Mouse (Mus musculus): ENCODE data around the gene Insyn1. TPM values are rescaled to one million over a fixed set of nuclear protein-coding genes. Genes with fewer than 3 reads are reported as not detected.

Insyn1 gene
- total RNA-seq, 2 experiments from 2014 or later: 187 to 197 TPM

DNA sequence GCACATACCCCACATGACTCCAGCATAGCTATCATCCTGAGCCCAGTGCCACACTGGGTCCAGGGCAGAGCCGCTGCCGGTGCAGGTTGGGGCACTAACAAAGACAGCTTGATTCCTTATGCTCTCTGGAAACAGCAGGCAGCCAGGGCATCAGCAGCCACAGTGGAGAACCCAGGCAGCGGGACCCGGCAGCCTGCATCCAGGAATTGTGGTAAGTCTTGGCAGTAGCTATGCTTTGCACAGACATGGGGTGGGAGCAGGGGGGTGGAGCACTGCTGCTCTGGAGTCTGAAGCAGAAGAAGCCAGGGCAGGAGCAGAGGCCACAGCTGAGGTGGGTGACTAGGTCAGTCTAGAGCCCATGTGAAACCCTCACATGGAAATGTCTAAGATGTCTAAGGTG, 43.8 kb downstream of the Insyn1 start:
- no peak for DNase-seq (ENCODE audit: low spot score in 2 of 2)

DNA sequence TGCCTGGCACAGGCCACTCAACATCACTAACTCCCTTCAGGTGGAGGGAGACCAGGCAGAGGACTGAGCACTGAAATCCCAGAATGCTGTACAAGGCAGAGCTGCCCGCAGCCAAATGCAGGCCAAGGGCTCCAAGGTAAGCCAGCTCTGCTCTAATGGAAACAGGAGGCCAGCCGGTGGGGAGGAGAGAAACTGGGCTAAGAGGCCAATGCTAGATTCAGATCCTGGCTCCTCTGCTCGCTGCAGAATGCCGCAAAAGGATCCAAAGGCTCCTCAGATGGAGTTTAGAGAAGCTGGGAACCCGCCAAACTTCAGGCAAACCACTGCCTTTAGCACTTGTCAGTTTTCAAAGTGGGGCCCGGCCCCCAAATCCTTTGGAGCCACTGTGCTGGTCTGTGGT, 44.9 kb downstream of the Insyn1 start:
- no peak for DNase-seq (ENCODE audit: low spot score in 2 of 2)

DNA sequence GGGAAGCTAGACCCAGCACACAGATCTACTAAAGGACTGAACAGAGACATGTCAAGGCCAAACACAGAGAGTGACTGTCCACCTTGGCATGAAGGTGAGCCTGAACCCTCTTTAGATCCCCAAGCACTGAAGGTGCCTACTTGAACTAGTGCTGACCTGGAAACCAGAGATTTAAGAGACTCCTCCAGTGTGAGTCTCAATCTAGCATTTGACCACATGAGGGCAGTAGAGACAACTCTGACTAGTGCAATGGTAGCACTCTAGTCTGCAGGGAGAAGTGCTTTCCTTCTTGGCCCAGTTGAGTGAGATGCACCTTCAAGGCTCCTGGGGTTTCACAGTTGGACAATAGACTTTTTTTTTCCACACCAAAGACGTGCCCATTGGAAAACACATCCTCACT, 46.4 kb downstream of the Insyn1 start:
- peak; percentile 47 to 79 for DNase-seq (ENCODE audit: low spot score in 2 of 2)

DNA sequence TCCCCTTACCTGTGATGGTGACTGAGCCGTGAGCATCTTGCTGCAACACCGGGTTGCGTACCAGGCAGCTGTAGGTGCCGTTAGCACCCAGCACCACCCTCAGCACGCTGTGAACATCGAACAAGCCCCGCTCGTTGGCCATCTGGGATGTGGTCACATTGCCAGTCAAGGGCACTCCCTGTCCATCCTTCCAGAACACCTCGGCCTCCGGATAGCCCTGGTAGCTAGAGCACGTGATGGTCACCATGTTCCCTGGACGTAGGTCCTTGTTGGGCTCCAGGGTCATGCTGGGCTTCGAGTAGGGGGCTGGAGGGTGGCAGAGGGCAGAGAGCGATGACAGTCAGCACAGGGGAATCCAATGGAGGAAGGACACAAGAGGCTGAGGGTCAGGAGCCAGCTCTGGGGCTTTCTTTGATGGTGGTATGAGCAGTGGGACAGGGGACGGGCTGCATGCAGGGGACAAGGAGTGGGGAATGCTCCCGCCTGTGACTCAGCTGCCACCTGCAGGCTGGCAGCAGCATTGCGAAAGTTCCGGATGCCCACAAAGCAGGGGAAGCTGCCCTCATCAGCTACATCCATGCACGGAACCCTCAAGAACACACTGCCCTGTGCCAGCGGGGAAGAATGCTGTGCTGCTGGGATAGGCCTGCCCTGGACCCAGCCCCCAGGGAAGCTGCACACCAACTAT, 47.2 kb downstream of the Insyn1 start:
- peak; percentile 41 to 45 for DNase-seq (ENCODE audit: low spot score in 2 of 2)

DNA sequence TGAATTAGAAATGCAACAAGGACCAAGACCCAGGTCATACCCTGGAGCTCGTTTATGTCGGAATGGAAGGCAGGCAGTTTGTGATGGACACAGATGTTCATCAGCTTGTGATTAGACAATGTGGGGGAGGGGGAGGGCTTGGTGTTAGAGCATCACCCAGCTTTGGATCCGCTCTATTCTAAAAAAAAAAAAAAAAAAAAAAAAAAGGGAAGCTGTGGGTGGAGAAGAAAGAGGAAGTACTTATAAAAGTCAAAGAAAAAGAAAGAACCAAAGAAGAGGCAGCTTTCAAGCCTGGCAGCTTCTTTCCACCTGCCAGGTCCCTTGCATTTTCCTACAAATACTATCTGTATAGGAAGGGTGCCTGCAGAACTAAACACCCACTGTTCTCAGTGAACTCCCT, 49.4 kb downstream of the Insyn1 start:
- no peak for DNase-seq (ENCODE audit: low spot score in 2 of 2)

DNA sequence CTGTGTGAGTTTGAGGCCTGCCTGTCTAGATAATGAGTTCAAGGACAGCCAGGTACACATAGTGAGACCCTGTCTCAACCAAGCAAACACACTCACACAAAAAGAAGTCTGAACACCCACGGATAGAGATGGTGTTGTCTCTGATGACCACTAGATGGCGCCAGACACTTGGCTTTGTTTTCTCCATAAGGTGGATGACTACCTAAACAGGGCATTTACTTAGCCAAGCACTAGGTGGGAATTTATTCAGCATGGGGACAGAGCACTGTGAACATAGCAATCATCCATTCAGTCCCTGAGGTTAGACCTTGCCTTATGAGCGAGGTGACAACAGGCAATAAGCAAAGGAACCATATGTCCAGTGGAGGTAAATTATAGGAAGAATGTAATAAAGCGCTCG, 51.5 kb downstream of the Insyn1 start:
- DNase-seq (ENCODE audit: low spot score in 2 of 2): peak; percentile 47 to 63

DNA sequence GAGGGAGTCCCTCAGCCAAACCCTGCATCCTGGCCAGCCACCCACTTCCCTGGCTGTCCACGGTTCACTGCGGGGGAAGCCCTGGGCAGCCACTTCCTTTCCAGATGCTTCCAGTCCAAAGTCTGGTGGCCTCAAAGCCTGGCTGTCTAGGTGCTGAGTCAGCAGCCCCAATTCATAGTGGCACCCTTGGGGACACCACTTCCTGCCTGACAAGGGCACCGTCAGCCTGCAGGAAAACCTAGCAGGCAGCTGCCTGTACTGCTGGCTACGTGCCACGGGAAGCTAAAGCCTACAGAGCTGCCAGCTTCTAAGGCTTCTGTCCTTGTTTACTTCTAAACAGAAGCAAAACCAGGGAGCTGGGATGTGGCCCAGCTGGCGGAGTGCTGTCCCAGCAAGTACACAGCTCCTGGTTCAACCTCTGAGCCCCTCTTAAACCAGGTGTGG, 53.5 kb downstream of the Insyn1 start:
- peak; percentile 69 to 72 for DNase-seq (ENCODE audit: low spot score in 2 of 2)

DNA sequence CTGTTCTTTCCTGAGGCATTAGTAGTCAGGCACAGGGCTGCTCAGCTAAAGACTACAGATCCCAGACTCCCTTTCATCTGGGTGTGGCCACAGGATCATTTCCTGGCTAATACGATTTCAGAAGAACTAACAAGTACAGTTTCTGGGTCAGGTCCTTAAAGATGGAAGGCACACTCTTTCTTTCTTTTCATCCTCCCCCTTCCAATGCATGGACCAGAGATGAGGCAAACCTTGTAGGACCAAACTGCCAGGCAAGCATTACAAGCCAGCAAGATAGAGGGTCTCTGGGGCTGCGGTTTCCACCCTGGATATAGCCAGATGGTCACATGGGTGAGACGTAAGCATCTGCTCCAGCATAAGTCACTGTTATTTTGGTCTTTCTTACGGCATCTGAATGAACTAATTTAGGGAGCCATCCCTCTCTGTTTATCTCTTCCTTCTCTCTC, 56.5 kb downstream of the Insyn1 start:
- DNase-seq (ENCODE audit: low spot score in 2 of 2): peak in 1 of 2 experiments; percentile 55

DNA sequence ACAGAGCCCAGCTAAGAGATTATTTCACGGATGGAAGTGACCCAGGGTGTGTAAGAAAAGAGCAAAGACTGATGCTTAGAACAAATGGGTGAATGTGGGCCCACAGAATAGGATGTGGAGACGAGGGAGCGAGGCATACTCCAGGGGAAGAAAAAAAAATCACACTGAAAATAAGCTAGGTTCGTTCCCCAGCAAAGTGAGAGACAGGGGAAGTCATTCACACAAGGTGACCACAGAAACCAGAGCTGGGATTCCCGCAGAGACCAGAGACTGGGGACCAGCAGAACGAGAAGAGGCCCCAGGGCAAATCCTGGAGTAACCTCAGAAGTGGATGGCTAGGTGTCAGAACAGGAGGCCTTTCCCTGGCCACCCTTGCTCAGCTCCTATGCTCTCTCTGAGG, 57.0 kb downstream of the Insyn1 start:
- DNase-seq (ENCODE audit: low spot score in 2 of 2): no peak

DNA sequence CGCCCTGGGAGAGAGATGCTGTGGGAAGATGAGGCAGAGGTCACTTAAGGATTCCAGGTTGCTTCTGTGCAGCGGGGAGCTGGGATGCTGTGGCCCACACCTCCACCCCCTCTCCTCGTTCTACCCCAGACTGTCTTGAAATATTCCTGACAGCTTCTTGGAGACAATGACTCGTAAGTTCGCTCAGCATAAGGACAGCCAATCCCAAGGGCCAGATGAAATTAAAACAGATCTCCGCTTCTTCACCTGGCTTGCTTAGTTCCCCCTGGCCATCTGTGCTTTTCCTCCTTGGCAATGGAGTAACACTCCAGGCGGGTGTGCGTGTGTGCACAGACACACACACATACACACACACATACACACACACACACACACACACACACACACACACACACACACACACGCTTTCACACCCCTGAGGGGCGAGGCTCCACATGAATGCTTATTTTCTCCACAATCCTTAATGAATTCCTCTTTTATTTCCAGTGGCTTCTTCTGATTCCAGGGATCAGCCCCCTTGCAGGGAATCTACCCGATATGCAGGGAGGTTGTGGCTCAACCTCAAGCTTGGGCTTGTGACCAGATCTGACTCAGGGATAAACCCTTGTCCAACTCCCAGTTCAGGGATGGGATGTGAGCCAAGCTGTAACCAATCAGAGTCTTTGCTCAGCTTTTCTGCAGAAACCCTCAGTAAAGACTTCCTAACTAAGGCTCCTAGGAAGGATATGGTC, 58.4 kb downstream of the Insyn1 start:
- DNase-seq (ENCODE audit: low spot score in 2 of 2): no peak

DNA sequence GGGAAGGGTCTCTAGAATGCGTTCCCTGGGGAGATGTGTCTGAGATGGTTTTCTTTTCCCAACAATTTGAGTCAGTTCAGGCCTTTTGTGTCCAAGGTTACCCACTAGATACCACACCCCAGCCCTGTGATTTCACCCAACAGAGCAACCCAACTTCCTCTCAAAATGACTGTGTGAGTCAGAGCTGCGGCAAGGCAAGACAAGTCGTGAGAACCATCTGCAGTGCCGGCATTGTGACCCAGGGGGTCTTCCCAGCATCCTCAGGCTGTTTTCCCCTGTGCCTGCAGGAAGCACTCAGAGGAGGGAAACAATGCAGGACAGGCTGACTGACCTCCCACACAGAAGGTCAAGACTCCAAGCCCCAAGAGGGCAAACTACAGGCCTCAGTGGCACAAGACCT, 60.5 kb downstream of the Insyn1 start:
- DNase-seq (ENCODE audit: low spot score in 2 of 2): no peak

Other genes starting within 250 kb of the Insyn1 start
- gene Pml, start 238.8 kb upstream of the Insyn1 start, total RNA-seq (2021): 1 to 10 TPM; 8.5 to 9.8 TPM
- 10 to 100 TPM; 78.5 to 79.8 TPM for gene Stoml1, start 235.4 kb upstream of the Insyn1 start, total RNA-seq (2021)
- gene Loxl1, start 175.4 kb upstream of the Insyn1 start, total RNA-seq (2021): 1 to 10 TPM; 3.6 to 6.2 TPM
- not detected for gene Tbc1d21, start 118.1 kb upstream of the Insyn1 start, total RNA-seq (2021)
- 10 to 100 TPM in 1 of 2 experiments, 1 to 10 TPM in 1; 8.9 to 10.8 TPM for gene Cd276, start 66.8 kb downstream of the Insyn1 start, total RNA-seq (2021)
- 100 to 1,000 TPM; 800 to 831 TPM for gene Nptn, start 93.6 kb downstream of the Insyn1 start, total RNA-seq (2021)